Comparison of ENCODE assay signal across 19 mouse cellular contexts in genomic region chr12:53409711-53410110, GRCm38 (mm10).
DNase-seq lines count a peak whose midpoint lies in the region.
"Had no signal": no experiment of that assay in that cellular context is flagged by ENCODE, and none has a peak within 500 bp of the region (broad histone marks: within the 10 kb centered on the region; RNA-seq: fewer than 3 reads in every experiment).

No protein-coding gene starts in this region.

- peak; percentile 21 to 71 for DNase-seq in adrenal gland, adult (ENCODE audit: inconsistent age in 2 of 2, low spot score in 1 of 2)
- DNase-seq in adrenal gland, postnatal 10 days, result no peak
- peak; percentile 51 for DNase-seq in adrenal gland, adult 2 months
- DNase-seq in adrenal gland, postnatal 25 days, result no peak
- peak; percentile 11 for DNase-seq in adrenal gland, adult 8-10 months
- DNase-seq in adrenal gland, postnatal 14 days, result no peak
- DNase-seq in adrenal gland, postnatal 36 days, result peak; percentile 24 to 31
- no peak for DNase-seq in adrenal gland, postnatal 4 days (ENCODE audit: low spot score in 2 of 2)
- DNase-seq: B cell, adult 2 months; cerebellum, adult 11 months; cerebellum, adult 11-12 months; cerebellum, adult 18-20 months; cerebellum, adult 2 months; cerebellum, adult 8-10 months; cerebellum, adult 9-10 months; cerebellum, adult 9-11 months; cerebellum, postnatal 10 days; cerebellum, postnatal 14 days; cerebellum, postnatal 25 days had no signal

Comparison
In these comparisons a context has a peak if more than half of its experiments do, and no peak if none do; other contexts are left out.
1. DNase-seq: peak in adrenal gland, adult (2 of 2), adrenal gland, adult 2 months (single experiment), adrenal gland, adult 8-10 months (single experiment) and adrenal gland, postnatal 36 days (2 of 2); none in adrenal gland, postnatal 10 days (single experiment), adrenal gland, postnatal 25 days (single experiment), adrenal gland, postnatal 14 days (single experiment) and adrenal gland, postnatal 4 days (0 of 2).